Mouse (Mus musculus) small intestine, adult 2 months (tissue): ENCODE data around the gene Abracl.

Experiments used
- CTCF ChIP-seq: fragments of 200-500 bp; IDR thresholded peaks from 2 replicates; pipeline ENCODE4 v1.5.1; 2012; ENCODE audit warnings: low read depth, mild to moderate bottlenecking, control low read depth, inconsistent platforms, low read length, moderate library complexity, mixed read lengths; ENCODE audit not compliant: insufficient replicate concordance, insufficient read length; ENCODE audit errors: extremely low read depth
- POLR2A ChIP-seq: fragments of 200-500 bp; IDR thresholded peaks from 2 replicates; pipeline ENCODE4 v1.6.1; 2012; ENCODE audit warnings: low read depth, mild to moderate bottlenecking, control low read depth, inconsistent platforms, low read length, moderate library complexity

- TF ChIP-seq CTCF (no peak), POLR2A (no peak)
These were observed 19.0 kb downstream of the Abracl start for GRCm38 (mm10) chr10:18003966-18004637.
